Mouse (Mus musculus) liver (tissue): ENCODE measurements at regions not wholly inside any gene's neighbourhood (a gene's known extent, or its start where the extent isn't known, plus 50 kb on each side); places are given as distances from the start of the nearest gene placed in this dataset.
A peak's percentile ranks its signal among the peaks of the same experiment; 100 is the strongest.

Source experiments
- DNase-seq: peaks from one replicate; pipeline ENCODE4 v3.0.0-alpha.2; 2020; ENCODE audit warnings: mixed read lengths

DNA sequence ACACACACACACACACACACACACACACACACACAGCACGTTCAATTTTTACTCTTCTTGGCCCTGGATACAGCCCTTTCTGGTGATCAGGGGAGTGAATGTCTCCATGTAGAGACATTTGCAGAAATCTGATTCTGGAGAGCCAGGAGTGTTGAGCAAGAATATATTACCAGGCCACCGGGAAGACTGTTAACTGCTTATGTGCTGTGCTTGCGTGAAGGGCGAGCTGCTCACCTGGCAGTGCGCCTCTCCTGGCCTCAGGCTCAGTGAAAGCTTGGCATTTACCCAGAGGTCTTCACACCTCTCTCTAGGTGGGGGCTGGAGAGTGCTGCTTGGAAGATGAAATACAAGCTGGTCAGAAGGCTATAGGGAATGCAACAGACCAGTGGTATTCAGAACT lies 332.4 kb upstream of the Tet2 start:
- no peak for DNase-seq

DNA sequence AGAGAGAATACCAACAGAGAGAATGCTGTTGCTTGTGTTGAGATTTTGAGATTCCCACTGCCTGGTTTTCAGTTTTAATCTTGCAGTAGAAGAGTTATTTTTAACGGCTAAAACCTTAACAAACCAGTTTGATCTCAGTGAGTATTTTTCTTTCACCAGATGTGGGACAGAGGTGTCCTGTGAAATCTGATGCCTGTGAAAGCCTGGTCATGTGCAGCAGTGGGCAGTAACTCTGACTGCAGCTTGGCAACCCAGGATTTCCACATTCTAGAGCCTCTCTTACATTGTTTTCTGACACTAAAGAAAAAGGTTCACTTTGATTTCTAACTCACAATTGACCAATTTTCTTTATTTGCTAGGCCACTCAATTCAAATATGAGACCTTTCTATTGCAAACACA lies 335.7 kb upstream of the Tet2 start:
- no peak for DNase-seq

DNA sequence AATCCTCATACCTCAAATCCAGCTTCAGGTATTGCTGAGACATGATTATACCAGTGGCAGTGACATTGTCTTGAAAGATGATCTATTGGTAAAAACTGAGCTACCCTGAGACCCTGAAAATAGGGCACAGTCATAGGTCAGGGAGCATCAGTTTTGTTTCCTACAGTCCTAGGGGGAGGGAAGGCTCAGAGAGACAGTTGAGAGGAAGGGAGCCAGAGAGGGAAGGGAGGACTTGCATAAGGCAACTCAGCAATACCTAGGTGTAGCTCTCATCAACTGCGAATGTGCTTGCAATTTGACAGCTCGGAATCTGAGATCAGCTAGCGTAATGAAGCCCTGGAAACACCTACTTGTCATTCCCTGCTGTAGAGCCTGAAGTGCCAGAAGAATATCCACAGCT lies 334.4 kb upstream of the Cxxc4 start:
- no peak for DNase-seq

DNA sequence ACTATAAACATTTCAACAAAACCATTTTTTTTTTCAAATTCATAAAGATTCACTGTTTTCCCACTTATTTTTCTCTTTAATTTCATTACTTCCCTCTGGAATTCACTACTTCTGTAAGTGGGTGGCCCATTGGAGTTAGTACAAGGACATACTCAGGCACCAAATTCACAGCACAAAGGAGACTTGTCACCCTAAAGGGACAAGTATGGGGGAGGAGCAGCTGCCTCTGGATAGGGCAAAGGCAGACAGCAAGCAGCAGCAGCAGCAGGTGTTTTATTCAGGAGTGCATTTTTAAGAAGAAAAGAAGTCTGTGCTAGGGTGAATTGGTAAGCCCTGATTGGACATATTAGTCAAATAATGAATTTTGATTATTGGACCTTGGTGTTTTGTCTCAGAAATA lies 314.1 kb upstream of the Cxxc4 start:
- no peak for DNase-seq

DNA sequence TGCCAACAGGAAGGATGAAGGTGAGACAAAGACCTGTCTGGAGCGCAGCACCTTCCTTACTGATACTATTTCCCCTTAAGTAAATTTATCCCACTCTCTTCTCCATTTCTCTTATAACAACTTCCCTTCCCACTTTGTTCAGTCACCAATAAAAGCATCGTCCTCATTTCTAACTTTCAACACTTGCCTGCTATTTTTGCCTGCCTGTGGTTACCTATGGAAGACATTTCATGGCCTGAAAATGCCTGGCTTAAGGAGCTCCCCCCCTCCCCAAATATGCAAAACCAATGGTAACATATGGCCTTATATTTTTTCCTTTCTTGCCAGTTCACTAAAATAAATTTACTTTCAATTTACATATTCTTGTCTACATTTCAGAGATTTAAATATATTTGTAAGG lies 271.0 kb upstream of the Cxxc4 start:
- no peak for DNase-seq

DNA sequence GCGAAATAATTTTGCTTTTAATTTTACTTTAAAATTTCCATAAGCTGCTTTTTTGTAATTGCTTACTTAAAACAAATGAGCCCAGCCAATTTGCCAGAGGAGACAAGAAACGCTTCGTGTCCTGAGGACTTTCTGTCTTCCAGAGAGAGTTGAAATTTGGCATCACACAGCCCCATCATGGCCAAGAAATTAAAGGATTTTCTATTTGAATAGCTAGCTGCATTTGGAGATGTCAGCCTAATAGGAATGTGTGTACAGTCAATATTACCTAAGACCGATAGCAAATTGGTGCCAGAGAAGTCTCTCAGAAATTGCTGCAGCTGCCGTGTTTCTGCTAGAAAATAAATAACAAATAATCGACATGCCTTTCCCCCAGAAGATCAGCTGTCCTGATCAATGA lies 268.1 kb upstream of the Cxxc4 start:
- no peak for DNase-seq

DNA sequence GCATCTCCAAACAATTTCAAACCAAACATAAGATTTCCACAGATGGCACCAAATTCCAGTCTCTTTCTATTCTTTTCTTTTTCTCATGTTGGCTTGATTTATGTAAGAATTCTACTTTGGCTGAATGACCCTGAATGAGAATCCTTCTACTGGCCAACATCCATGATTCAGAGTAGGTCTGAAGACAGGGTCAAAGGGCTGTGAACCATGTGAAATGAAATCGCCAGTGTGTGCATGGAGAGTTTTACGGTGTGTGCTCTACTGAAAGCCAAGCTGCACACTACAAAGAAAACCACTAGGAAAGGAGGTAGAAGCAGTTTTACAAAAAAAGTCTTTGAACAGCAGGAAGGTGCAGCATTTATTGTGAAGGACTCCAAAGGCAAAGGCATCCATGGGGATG lies 263.5 kb upstream of the Cxxc4 start:
- DNase-seq: no peak

DNA sequence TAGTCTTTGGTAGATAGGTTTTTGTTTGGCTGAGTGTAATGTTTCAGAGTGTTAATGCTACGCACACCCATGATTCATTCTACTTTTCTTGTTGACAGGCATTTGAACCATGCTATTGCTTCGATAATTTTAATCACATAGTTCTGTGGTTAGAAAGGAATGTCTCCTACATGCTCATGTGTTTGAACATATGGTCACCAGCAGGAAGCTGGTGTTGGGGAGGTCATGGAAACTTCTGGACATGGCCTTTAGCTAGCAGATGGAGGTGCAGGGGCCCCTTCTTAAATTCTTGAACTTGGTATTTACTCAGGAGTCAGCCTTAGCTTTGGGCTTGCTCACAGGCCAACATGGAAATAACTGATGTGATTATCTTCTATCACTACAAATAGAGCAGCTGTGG lies 248.6 kb upstream of the Cxxc4 start:
- no peak for DNase-seq

DNA sequence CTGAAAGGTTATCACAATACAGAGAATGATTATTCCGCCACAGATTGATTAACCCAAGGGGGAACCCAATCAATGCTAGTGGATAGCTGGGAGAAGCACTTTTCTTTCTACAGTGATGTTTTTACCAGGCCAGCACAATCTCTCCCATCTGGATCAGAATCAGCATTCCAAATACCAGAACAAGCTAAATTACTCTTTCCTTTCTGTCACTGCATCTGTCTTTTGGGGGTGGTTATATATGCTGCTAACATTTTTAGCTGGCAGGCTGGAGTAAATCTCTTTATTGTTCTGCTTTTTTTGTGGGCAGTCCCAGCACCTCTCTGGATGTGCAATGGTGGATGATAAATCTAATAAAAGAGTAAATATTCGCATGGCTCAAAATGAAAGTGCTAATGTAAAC lies 242.3 kb upstream of the Cxxc4 start:
- DNase-seq: no peak

DNA sequence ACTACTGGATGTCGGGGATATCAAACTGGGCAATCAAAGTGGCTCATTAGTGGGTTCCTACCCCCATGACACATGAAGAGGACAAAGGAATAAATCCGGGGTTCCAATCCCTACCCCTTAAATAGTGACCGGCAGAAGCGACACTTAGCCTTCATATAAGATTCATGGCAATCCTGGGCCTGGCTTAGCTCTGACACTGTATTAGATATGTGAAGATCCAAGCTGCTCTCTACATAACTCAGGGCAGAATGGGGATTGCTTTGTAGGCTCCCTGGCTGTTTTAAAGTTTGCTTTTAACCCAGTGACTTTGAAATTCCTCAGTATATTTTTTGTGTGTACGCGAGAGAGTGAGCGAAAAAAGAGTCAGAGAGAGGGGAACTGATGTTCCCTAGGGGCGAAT lies 236.3 kb upstream of the Cxxc4 start:
- no peak for DNase-seq

DNA sequence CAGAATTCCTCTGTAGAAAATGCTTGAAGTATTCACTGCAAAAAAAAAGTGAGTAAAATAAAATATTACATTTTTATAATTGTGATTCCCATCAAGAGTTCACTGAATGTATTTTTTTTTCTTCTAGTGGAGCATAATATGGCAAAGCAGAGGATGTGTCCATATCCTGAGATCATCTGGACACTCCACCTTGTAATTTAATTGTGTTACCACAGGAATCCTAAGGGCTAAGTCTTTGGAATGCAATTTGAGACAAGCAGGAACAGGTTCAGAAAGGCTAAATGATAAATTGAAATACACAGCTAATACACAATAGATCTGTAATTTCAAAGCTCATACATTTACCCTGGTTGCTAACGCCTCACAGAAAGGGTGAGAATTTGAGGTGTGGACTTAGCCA lies 235.7 kb upstream of the Cxxc4 start:
- DNase-seq: no peak

DNA sequence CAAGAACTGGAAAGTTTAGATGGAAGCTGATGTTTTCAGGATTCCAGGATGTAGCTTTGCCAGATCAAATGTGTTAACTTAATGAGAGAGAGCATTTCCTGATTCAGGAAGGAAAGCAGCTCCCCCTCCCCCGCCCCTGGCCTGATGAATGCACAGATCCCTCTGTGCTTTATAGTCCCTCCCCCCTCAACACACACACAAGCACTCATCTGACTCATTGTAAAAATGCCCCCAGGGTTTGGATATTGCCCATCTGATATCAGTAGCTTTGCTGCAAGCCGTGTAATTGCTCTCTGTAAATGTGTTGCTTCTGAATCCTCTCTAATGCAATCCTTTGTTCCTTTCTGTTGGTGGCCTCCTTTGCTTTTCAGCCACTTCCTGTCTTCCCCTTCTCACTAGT lies 221.5 kb upstream of the Cxxc4 start:
- peak; percentile 5 for DNase-seq

DNA sequence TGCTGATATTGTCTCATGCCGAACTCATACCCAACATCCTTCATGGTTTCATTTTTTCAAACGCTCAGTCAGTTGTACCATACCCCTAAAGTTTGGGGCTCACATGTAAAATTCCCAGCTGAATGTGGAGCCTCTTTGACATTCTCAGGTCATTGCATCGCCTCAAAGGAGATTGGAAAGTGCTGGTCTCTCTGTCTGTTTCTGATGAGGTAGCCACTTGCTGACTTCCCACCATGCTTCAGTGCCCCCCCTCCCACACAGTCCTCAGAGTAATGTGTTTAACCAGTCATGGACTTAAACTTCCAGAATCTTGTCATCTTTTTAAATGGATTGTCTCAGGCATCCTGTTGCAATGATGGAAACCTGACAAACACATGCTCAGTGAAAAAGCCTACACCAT lies 220.9 kb upstream of the Cxxc4 start:
- DNase-seq: no peak

DNA sequence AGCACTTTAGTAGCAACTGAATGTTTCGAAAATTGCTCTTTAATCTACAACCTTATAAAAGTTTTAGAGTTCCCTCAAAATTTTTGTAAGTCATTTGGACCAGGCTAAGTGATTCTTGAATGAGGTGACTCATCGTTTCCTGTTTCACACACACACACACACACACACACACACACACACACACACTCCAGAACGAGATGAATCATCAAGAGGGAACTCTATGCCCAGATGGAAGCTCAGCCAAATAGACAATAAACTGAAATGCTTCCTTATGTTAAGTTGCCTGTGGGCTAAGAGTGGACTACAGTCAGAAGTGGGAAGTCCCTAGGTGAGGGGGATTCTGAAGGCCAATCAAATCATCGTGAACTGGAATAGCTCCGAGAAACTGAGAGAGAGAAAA lies 202.4 kb upstream of the Cxxc4 start:
- no peak for DNase-seq

DNA sequence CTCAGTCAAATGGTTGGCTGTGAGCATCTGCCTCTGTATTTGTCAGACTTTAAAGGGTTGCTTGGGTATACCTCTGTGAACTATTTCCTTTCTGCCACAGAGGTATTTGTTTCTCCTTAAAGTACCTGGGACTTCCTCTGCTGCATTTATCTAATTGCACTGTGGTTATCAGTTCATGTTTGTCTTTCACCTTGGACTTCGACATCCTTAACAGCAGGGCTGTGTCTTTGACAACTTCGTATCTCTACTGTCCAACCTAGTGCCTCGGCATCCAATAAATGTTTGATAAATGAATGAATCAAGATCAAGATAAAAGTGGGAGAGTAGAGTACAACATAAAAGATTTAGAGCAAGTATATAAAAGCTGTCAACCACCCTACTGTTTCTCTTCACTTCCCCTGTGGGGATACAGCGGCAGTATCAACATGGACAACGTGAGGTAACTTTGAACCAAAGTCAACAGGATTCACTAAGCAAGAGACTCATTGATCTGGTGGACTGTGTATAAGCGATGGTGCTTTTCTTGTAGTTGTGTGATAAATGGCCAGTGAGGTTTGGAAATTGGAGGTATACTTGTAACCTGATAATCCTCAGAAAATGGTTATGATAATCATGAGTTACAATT lies 199.9 kb upstream of the Cxxc4 start:
- DNase-seq: no peak

DNA sequence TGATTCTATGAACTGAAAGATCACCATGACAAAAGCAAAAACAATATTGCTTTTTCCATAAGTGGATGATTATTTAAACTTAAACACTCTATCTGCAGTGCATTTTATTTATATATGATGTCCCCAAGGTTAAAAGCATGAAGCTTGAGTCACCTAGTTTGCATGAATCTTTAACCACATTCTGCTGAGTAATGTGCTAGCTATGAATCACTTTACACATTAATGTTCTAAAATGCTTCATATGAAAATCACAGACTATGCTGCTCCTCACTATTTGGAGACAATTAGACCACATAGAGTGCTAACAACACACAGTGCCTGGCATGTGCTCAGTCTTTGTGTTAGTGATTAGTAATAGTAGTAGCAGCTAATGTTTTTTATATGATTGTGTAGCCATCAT lies 185.6 kb upstream of the Cxxc4 start:
- DNase-seq: no peak

DNA sequence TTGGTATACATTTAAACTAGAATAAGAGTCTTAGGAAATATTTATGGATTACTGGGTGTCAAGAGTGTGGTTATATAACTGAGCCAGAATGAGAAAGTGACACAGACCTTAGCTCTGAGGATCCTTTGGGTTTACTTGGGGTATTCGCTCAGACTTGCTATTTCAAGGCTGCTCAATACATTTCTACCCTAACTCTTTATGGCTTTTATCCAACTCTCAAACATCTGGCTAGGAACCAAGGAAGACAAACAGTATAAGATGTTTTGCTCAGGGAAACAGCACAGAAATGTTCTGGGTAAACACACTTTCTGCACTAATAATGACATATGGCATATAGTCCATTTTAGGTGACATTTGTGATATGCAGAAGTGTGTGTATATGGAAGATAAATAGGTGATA lies 153.8 kb upstream of the Cxxc4 start:
- no peak for DNase-seq

DNA sequence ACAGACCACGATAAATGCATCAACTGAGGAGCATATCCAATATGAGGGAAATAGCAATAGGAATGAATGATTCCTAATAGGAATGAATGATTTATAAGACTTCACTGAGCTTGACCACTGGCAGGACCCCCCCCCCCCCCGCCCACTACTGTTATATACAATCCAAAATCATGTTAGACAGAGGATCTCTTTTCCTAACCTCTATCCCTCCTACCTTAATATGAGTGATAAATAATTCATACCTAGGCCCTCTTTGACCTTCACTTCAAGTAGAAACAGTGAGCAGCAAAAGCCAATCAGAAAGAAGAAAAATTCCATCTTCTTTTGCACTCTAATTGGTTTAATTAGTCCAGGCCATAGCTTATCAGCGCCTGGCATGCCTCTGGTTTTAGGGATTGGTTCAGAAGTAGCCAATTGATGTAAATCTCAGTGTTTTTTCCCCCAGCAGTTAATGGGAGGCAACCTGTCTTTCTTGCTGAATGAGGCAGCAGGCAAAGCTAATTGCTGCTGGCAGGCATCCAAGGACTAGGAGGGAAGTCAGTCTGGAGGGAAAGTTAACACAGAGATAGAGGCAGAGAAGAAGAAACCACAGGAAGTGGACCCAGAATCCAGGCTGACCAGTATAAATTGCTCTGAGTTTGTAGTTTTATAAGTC lies 136.7 kb upstream of the Cxxc4 start:
- peak; percentile 54 for DNase-seq

DNA sequence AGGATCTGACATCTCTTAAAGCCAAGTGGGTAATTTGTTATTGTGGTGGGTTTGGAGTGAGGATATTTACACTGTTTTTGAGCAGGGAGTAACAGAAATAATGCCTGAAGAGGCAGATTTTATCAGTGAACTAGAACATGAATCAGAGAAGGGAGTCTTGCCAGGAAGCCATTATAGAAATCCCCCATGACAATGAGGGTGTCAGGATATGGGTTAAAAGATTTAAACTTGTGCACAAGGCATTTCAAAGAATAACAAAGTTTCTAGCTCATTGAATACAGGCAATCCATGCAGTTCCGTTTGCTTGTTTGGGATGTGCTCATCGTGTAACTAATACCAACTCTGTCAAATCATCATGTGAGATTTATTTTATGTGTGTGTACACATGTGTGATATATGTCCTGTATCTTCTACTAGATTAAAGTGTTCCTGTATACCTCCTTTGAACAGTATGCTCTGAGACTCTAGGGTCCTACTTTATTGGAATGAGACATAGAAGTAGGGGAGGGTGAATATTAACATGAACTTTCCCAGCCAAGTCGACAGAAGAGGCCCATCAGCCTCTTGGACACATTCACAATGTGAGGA lies 134.0 kb upstream of the Cxxc4 start:
- DNase-seq: no peak

DNA sequence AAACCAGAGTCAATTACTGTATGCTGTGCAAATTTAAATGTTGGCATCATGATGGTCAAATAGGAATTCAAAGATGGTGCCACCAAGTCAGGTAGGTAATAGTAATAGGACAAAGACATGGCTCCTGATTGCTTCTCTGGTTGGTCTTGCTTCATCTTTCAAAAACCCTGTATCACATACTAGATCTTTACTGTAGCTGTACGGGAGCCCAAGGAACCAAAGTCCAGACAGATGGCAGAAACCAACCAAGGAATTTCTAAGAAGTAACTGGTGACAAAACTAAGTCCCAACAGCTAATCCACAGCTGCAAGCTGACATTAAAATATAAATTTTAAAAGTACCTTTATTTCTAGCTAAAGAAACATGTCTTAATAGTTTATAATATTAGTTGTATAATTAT lies 131.7 kb upstream of the Cxxc4 start:
- no peak for DNase-seq

DNA sequence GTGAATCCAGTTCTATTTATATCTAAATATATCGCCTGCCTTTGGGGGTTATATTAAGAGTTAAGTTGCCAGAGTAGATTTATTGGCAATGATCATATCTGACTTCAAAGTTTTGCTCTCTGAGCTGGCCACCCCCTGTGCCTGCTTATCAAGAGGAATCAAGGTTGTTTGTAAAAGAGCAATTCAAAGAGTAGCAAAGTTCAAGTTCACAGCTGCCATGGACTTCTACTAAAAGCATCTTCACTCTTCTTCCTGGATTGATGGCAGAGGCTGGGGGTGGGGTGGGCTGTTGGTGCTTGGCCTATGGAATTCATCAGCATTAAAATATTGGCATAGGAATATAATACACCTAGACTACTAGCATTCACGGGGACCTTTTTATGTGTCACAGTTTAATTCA lies 131.2 kb upstream of the Cxxc4 start:
- DNase-seq: no peak

DNA sequence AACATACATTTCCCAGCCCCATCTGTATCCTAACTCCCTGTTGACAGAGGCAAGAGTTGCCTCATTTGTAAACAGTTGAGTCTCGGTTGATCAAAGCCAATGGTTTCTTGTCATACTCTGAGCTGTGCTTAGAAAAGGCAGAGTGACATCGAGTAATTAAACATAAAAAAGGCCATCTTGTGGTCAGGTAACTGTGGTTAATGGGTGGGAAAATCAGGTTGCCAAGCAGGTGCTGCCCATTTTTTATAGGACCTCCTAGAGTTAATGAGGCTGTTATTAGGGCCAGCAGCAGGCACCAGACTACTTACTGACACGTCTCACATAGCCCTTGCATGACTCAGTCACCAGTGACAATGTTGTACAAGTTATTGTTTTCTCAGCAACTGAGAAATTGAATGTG lies 130.7 kb upstream of the Cxxc4 start:
- DNase-seq: no peak

DNA sequence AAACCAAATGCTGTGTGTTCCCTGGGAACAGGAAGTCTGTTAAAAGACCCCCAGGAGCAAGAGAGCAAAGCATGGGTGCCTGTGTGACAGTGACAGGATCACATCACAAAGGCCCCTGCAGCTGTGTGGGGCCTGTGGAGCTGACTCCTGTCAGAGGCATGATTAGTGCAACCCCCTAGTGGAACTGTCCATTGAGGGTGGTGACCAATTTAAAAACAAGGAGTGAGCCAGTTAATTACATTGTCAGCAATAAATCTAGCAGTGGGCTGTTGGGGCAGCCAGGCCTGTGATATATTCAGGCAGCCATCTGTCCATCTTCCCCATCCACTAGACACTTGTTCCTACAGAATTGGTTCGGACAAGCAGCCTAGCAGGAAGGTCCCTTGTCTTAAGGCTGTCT lies 121.8 kb upstream of the Cxxc4 start:
- DNase-seq: no peak

DNA sequence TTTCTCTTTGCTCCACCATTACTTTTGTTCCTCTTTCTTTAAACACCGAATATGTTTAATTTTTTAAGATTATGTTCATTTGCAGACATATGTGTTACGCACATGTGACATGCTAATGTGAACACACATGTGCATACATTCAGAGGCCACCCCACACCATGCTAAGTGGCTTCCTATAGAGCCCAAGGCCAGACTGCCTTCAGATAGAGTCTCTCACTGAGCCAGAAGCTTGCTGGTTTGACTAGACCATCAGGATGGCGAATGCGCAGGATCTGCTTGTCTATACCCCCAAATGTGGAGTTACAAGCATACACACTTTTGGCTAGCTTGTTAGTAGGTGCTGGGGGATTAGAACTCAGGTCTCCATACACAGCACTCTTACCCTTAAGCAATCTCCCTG lies 121.3 kb upstream of the Cxxc4 start:
- no peak for DNase-seq

DNA sequence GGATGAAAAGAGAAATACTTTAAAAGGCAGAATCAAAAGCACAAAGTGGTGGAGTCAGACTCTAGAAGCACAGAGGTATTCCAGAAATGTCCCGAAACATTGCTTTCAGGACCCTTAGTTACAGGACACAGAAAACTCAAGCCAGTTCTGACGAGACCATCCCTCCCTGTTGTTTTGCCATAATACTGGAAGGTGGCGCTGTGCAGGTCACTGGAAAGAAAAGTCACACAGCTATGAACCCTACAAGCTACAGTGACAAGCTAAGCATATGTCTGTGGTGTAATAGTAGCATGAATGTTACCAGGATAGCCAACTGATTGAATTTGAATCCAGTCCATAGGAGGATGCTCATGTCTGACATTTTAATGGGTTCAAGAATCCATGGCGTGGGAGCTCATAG lies 117.4 kb upstream of the Cxxc4 start:
- DNase-seq: no peak
